18 mouse cellular contexts compared by ENCODE assay signal in the genomic region with DNA sequence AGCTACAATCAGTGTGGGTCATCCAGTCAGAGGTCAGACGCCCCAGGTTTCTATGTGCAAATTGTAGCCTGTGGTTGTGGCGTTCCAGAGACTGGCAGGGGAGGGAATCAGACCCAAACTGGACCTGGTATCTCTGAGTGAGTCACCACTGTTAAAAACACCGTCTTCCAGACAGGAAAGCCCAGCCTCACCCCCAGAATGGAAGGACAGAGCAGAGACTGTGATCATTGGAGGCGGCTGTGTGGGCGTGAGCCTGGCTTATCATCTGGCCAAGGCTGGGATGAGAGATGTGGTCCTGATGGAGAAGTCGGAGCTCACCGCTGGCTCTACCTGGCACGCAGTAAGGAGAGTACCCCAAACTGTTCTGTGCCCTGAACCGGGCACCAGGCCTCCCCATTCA. TPM values are rescaled to one million over a fixed set of nuclear protein-coding genes. Genes with fewer than 3 reads are reported as not detected.
DNase-seq lines count a peak whose midpoint lies in the region.
"Had no signal": no experiment of that assay in that cellular context is flagged by ENCODE, and none has a peak within 500 bp of the region (broad histone marks: within the 10 kb centered on the region; RNA-seq: fewer than 3 reads in every experiment).

No protein-coding gene starts in this region.

- intact Hi-C loops in left cerebral cortex, postnatal 14 days (cut with DNase I): no loop called here
- intact Hi-C loops in left cerebral cortex, postnatal 10 days (cut with DNase I): no loop called here

- DNase-seq in frontal cortex, postnatal 36 days (ENCODE audit: low spot score in 2 of 2): peak; percentile 25 to 28
- DNase-seq in frontal cortex, postnatal 25 days (ENCODE audit: low spot score in 2 of 2): no peak
- peak; percentile 8 to 10 for DNase-seq in left cerebral cortex, postnatal 14 days (ENCODE audit: low spot score in 2 of 2)
- DNase-seq in left cerebral cortex, postnatal 10 days (ENCODE audit: extremely low spot score in 1 of 2, low spot score in 2 of 2): no peak
- peak; percentile 22 to 37 for DNase-seq in right cerebral cortex, adult 2 months (ENCODE audit: low spot score in 2 of 2)
- DNase-seq in right cerebral cortex, postnatal 4 days: no peak
- DNase-seq in right cerebral cortex, postnatal 36 days (ENCODE audit: low spot score in 2 of 2): peak; percentile 14 to 18
- DNase-seq: cerebellum, adult 11 months; cerebellum, adult 8-10 months; cerebellum, postnatal 14 days; embryo, embryonic 11 days; gastrocnemius, adult 2 months; gastrocnemius, postnatal 25 days; heart, postnatal 4 days had no signal

RNA-seq across cellular contexts. Expression of a gene that starts 2.6 kb away (rescaled TPM):
- under 1 TPM; 0.90 to 0.93 TPM for total RNA-seq in left cerebral cortex, postnatal 14 days (2021)
- 1 to 10 TPM; 2.6 to 3.1 TPM for total RNA-seq in left cerebral cortex, postnatal 10 days (2021)
- total RNA-seq: common myeloid progenitor, adult 5-6 weeks; gastrocnemius, adult 2 months; gastrocnemius, postnatal 25 days; granulocyte monocyte progenitor cell, adult 5-6 weeks; heart, postnatal 10 days; heart, postnatal 4 days had no signal

RNA-seq across cellular contexts. Expression of a gene that starts 2.8 kb away (rescaled TPM):
- under 1 TPM; 0.38 to 0.64 TPM for total RNA-seq in left cerebral cortex, postnatal 14 days (2021)
- total RNA-seq in left cerebral cortex, postnatal 10 days (2021): under 1 TPM; 0.66 to 0.69 TPM
- total RNA-seq: CH12.LX; common myeloid progenitor, adult 5-6 weeks; gastrocnemius, adult 2 months; gastrocnemius, postnatal 25 days; granulocyte monocyte progenitor cell, adult 5-6 weeks; heart, postnatal 10 days; heart, postnatal 4 days had no signal

RNA-seq across cellular contexts. Expression of a gene that starts 39.1 kb away (rescaled TPM):
- total RNA-seq in left cerebral cortex, postnatal 14 days (2021): under 1 TPM in 1 of 2 experiments, not detected in 1; 0.17 TPM
- total RNA-seq in left cerebral cortex, postnatal 10 days (2021): not detected
- total RNA-seq: CH12.LX; common myeloid progenitor, adult 5-6 weeks; gastrocnemius, adult 2 months; gastrocnemius, postnatal 25 days; granulocyte monocyte progenitor cell, adult 5-6 weeks; heart, postnatal 10 days had no signal

Comparison
In these comparisons a context has a peak if more than half of its experiments do, and no peak if none do; other contexts are left out.
1. DNase-seq: peak in frontal cortex, postnatal 36 days (2 of 2), left cerebral cortex, postnatal 14 days (2 of 2), right cerebral cortex, adult 2 months (2 of 2) and right cerebral cortex, postnatal 36 days (2 of 2); none in frontal cortex, postnatal 25 days (0 of 2), left cerebral cortex, postnatal 10 days (0 of 2) and right cerebral cortex, postnatal 4 days (single experiment).